Mouse (Mus musculus): ENCODE data around the gene Neurl2.
"Not testable (repeated sequence)": the region's sequence is repeated elsewhere in the genome, so short reads cannot be mapped to it uniquely, and the experiment has no call there.

The Neurl2 gene

GRCm38 (mm10) chr2:164857842-164858553 is 24.7 kb upstream of the Neurl2 start:
- no peak for DNase-seq

DNA sequence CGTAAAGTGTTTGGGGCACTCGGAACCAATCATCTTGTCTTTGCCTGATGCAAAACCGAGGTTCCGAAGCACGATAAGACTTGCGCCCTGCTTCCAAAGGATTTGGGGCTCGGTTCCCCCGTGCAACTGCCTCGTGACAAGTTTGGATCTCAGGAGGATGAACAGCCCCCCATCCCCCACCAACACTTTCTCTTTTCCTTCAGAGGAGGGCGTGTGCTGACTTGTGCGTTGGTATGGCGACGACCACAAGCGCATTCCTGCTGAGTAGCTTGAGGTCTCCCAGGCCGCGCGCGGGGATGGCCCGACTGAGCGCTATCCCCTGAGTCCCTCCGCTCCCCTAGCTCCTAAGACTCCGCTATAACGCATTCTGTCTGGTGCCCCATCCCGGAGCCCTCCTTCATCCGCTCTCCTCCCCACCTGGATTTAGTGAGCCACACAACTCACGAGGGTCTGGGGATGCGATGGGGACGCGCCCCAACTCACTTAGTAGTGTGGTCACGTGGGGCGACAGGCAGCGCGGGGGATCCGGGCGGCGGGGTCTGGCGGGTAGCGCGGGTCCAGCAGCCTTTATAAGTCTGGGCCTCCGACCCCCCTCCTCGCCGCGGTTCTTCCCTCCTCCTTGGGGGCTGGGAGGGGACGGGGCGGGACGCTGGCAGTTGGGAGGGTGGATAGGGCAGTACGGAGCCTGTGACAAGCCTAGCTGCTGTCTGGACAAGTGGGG is 24.0 kb upstream of the Neurl2 start, which contains the start of gene Pltp:
Pltp (minus strand) TSS at position 611 of the 721 bp plus-strand sequence.
- no peak for DNase-seq

GRCm38 (mm10) chr2:164856309-164857100 is 23.2 kb upstream of the Neurl2 start:
- DNase-seq: no peak

DNA sequence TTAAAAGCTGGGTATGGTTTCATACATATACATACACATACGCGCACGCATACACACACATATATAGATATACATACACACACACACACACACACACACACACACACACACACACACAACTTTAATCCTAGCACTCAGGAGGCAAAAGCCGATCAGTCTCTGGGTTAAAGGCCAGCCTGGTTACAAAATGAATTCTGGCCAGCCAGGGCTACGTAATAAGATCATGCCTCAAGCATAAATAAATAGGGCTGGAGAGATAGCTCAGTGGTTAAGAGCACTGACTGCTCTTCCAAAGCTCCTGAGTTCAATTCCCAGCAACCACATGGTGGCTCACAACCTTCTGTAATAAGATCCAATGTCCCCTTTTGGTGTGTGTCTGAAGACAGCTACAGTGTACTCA is 22.3 kb upstream of the Neurl2 start:
- DNase-seq: not testable (repeated sequence)

DNA sequence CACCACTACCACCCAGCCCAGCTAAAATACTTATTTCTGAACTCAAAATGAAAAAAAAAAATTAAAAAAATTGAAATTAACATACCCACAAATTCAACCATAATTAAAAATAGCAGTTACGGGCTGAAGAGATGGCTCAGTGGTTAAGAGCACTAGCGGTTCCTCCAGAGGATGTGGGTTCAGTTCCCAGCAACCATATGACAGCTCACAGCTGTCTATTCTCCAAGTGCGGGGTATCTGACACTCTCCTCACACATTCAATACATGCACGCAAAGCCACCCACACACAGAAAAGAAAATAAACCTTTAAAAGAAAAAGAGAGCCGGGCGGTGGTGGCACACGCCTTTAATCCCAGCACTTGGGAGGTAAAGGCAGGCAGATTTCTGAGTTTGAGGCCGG is 16.8 kb upstream of the Neurl2 start:
- DNase-seq: no peak

- no peak for DNase-seq
Observed at GRCm38 (mm10) chr2:164845782-164846181, 12.5 kb upstream of the Neurl2 start.

GRCm38 (mm10) chr2:164835164-164835563 is 1.9 kb upstream of the Neurl2 start:
- DNase-seq: no peak

DNA sequence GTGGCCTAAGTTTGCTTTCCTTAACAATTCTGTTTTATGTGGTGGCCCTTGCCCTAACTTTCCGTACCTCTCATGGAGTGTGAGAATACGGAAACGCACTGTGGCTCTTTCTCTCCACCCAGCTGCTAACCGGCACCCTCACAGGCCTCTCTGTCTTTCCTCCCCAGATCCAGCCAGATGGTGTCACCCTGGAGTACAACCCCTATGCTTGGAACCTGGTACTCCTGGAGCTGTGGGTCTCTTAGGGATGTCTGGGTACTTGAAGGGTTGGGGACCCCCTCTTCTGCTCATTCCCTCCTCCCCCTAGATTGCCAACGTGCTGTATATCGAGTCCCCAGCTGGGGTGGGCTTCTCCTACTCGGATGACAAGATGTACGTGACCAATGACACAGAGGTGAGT is 1.3 kb upstream of the Neurl2 start:
- DNase-seq: peak; percentile 50

DNA sequence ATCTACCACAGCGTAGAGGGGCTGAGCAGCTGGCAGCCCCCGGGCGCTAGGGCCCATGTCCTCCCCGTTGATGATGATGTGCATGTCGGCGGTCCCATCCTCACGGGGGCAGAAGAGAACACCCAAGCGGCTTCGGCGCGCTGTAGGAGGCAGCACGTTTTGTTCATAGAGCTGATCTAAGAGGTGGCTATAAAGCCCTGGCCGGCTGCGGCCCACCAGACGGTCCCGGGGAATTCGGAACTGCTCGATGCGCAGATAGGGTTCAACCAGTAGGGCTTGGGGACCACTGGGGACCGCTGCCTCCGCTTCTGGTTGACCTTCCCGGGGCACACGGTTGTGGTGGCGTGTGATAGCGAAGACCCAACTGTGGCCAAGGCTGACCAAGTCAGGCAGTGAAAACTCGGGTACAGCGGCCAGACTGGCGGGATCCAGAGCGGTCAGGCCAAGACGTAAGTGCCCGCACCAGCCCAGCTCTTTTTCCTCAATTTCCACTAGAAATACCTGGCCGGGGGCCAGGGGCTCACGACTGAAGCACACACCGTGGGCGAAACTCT is 431 bp downstream of the Neurl2 start, which contains the start of gene Ctsa:
Ctsa (plus strand) TSS at position 126 of the 554 bp plus-strand sequence.
- peak; percentile 79 for DNase-seq

DNA sequence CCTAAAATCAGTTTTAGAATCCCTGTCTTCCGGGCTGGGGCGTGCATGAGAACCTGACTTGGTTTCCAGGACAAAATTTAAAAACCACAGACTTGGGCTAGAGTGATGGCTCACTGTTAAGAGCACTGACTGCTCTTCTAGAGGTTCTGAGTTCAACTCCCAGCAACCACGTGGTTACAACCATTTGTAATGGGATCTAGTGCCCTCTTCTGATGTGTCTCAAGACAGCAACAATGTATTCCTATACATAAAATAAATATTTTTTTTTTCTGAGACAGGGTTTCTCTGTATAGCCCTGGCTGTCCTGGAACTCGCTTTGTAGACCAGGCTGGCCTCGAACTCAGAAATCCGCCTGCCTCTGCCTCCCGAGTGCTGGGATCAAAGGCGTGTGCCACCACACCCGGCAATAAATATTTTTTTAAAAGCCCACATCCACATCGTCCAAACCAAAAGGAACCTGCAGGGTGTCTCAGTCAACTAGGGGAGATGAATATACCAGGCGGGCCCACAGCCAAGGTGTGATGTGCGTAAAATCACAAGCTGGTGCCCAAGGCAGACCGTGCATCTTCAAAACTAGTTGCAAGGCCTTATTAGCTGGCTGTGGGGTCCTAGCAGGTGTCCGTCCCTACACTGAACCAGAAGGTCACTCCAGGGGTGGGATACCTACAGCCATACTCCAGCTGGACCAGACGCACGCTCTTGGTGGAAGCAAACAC is 1.1 kb downstream of the Neurl2 start:
- DNase-seq: no peak

DNA sequence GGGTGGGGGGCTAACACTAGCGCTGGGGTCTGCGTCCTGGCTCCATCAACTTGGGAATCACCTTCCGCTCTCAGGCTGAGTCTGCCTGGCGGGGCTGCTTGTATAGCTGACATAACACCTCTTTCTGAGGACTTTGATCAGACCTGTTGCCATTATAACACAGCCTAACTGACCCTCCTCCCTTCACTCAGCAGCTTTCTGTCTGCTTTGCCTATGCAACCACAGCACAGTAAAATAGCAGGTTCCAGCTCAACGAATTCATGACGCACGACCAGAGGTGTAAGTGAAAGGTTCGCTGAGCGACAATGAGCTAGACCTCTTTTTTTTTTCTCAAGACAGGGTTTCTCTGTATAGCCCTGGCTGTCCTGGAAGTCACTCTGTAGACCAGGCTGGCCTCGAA is 2.2 kb downstream of the Neurl2 start:
- no peak for DNase-seq

GRCm38 (mm10) chr2:164829090-164829489 is 4.2 kb downstream of the Neurl2 start:
- DNase-seq: no peak

DNA sequence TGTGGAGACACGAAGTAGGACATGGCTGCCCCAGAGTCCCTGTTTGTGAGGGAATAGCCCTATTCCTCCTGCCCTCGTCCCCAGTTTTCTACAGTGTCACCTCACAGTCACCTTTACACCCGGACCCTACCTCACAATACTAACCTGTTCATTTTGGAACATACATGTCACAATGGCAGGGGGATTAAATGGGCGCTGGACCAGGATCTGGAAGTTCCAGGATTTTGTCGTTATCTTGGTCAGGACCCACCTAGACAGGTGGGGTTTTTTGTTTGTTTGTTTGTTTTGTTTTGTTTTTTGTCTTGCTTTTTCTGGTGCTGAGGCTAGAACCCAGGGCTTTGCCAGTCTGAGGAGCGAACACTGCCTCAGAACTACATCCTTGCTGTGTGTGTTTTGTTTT is 4.8 kb downstream of the Neurl2 start, which contains the start of gene Spata25:
Spata25 (minus strand) TSS at position 101 of the 400 bp plus-strand sequence.
- no peak for DNase-seq

DNA sequence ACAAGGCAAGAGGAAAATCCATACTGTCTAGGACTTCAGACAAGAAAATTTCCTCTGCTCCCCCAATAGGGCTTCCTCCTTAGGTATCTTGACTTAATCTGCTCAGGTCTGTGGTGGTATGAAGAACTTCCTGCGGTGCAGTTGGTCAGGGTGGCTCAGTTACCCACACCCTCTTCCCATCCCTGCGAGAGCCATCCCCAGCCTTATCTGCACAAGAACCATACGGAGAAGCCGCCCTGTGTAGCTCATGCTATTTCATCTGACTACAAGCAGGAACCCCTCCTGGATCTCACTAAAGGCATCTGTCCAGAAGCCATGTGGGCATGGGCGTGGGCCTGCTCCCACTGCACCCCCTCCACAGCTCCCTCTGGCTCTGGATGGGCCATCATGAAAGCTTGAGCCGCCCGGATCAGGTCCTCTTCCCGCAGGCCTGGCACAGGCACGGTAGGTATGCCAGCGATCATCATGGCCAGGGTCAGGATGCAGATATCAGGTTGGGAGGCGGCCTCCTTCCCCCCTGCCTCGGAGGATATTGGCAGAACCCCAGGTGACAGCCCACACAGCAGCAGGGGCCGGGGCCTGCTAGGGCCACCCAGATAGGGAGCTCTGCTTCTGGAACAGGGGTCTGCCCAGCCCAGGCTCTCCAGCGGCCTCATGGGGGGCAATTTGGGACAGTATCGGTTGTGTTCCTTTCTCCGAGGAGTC is 6.0 kb downstream of the Neurl2 start:
- no peak for DNase-seq

DNA sequence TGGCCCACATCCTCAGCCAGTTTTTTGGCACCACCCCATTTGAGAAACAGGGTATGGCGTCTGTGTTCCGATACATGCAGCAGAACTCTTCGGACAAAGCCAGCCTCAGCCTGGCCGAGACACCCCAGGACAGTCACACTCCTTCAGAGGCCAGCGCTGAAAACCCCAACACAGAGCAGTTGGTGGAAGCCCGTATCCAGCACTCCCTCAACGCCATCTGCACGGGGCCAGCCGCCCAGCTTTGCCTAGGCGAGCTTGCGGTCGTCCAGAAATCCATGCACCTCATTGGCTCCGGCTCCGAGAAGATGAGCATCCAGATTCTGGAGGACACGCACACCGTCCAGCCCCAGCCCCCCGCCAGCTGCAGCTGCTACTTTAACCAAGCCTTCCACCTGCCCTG is 7.7 kb downstream of the Neurl2 start:
- no peak for DNase-seq

- DNase-seq: no peak
Observed at GRCm38 (mm10) chr2:164823969-164824368, 9.3 kb downstream of the Neurl2 start.

GRCm38 (mm10) chr2:164823181-164823585 is 10.1 kb downstream of the Neurl2 start:
- DNase-seq: no peak

DNA sequence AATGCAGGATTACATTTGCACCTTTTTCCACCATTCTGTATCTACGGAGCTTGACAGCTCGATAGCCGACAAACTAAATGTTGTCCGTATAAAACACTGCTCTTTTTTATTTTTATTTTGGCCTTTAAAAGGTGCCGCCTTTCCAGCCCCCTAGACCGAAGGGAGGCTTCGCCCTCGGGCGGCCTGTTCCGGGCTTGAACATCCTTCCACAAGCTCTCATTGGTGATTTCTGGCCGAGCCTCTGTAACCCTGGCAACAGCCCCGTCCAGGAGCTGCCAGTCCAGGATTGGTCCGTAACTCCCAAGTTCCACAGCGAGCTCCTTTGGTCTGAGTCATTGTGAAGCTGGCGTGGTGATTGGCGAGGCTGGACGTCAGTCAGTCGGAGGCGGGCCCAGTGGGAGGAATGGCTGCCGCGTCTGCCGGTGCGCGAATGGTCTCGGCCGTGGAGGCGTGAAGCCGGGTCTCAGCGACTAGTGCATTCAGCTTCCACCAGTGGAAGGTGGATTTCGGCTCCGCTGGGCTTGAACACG is 10.6 kb downstream of the Neurl2 start, which contains the start of gene Zswim1:
Zswim1 (plus strand) TSS at position 51 of the 530 bp plus-strand sequence.
- DNase-seq: peak; percentile 100

DNA sequence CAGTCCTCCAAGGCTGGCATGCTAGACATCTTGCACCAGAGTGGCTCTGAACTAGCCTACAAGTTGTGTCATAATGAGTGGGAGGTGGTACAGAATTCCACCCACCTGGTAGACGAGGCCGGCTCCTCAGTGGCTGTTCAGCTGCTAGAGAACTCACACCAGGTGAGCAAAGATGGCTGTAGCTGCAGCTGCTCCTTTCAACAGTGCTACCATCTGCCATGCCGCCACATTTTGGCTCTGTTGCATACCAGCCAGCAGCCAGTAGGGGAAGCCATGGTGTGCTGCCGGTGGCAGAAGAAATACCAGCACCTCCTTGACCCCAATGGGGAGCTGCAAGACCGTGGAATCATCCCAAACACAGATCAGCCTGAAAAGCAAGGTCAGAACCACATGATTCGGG is 12.2 kb downstream of the Neurl2 start:
- DNase-seq: no peak

- no peak for DNase-seq
Observed at GRCm38 (mm10) chr2:164817703-164818102, 15.6 kb downstream of the Neurl2 start.

GRCm38 (mm10) chr2:164817206-164817605 is 16.1 kb downstream of the Neurl2 start:
- no peak for DNase-seq
